Mouse (Mus musculus) liver, embryonic 16.5 days (tissue): ENCODE data around the gene Fam71e1. TPM values are rescaled to one million over a fixed set of nuclear protein-coding genes. Genes with fewer than 3 reads are reported as not detected.
A peak's percentile ranks its signal among the peaks of the same experiment; 100 is the strongest.

ENCODE experiments used
- ATAC-seq: fragments of 200-750 bp; cut with Nextera tagmentation; 2 replicates; pipeline ENCODE4 v1.8.0; 2017; ENCODE audit warnings: low read depth, mild to moderate bottlenecking, moderate number of reproducible peaks, moderate library complexity
- H3K27ac ChIP-seq: fragments of 300-500 bp; sonication (generic); 2 replicates; pipeline ENCODE4 v1.5.1; 2014; ENCODE audit warnings: mild to moderate bottlenecking, low read length
- H3K27me3 ChIP-seq: fragments of 300-500 bp; sonication (generic); 2 replicates; pipeline ENCODE4 v1.6.1; 2014; ENCODE audit warnings: low read depth, low read length, mixed read lengths; ENCODE audit not compliant: control insufficient read depth, insufficient read depth
- H3K36me3 ChIP-seq: fragments of 300-500 bp; sonication (generic); 2 replicates; pipeline ENCODE4 v1.6.1; 2014; ENCODE audit warnings: mild to moderate bottlenecking; ENCODE audit not compliant: control insufficient read depth, insufficient read depth
- H3K4me1 ChIP-seq: fragments of 300-500 bp; sonication (generic); 2 replicates; pipeline ENCODE4 v1.6.1; 2014; ENCODE audit warnings: low read depth, low read length, mixed read lengths; ENCODE audit not compliant: control insufficient read depth
- H3K4me2 ChIP-seq: fragments of 300-500 bp; sonication (generic); 2 replicates; pipeline ENCODE4 v1.6.1; 2014; ENCODE audit warnings: low read depth, low read length, mixed read lengths
- H3K4me3 ChIP-seq: fragments of 300-500 bp; sonication (generic); 2 replicates; pipeline ENCODE4 v1.5.1; 2014; ENCODE audit warnings: low read depth, mild to moderate bottlenecking, low read length
- H3K9ac ChIP-seq: fragments of 300-500 bp; sonication (generic); 2 replicates; pipeline ENCODE4 v1.6.1; 2014; ENCODE audit warnings: low read depth, low read length
- H3K9me3 ChIP-seq: fragments of 300-500 bp; sonication (generic); replicated peaks from 2 replicates; pipeline ENCODE4 v1.6.1; 2016; ENCODE audit warnings: low read length; ENCODE audit not compliant: control insufficient read depth
- WGBS: fragments of 180-500 bp; shearing (Covaris S2); extraction: QIAGEN DNeasy Blood & Tissue Kit; methylation state at CpG from one replicate; pipeline ENCODE4 v1.1.7; 2014; ENCODE audit not compliant: insufficient replicate concordance; 5-methylcytosine and 5-hydroxymethylcytosine counted together
- polyA plus RNA-seq: library from polyadenylated mRNA; unstranded; fragments of >200 nt; fragmentation: Nextera tagmentation; extraction: Ambion mirVana; gene quantifications from 2 replicates; pipeline ENCODE4 v1.2.1, GENCODE M21; 2015

The Fam71e1 gene
- polyA plus RNA-seq, 1 experiment from 2014 or later = 1.4 TPM

GRCm38 (mm10) chr7:44469677-44470675 lies 26.4 kb upstream of the Fam71e1 start:
- Histone ChIP-seq H3K4me1 (peaks cover 72% of the 10 kb centered on the region), H3K9ac (peak overlapping the region; percentile 96), H3K4me2 (peak overlapping the region; percentile 70), H3K9me3 (no peaks in the 10 kb centered on the region), H3K27ac (peak overlapping the region; percentile 90), H3K4me3 (peak overlapping the region; percentile 97), H3K27me3 (peaks cover 8% of the 10 kb centered on the region), H3K36me3 (peaks cover 8% of the 10 kb centered on the region)
- ATAC-seq = peak; percentile 51
- WGBS = 55% methylated on average over 16 of the region's 16 CpGs

GRCm38 (mm10) chr7:44470696-44471612 lies 25.4 kb upstream of the Fam71e1 start:
- Histone ChIP-seq H3K4me2 (peak overlapping the region; percentile 70), H3K9me3 (no peaks in the 10 kb centered on the region), H3K36me3 (peaks cover 8% of the 10 kb centered on the region), H3K27ac (peak overlapping the region; percentile 90), H3K4me3 (peak overlapping the region; percentile 97), H3K9ac (peak overlapping the region; percentile 96), H3K4me1 (peaks cover 65% of the 10 kb centered on the region), H3K27me3 (peaks cover 18% of the 10 kb centered on the region)
- ATAC-seq = no peak
- WGBS = 72% methylated on average over 16 of the region's 16 CpGs

DNA sequence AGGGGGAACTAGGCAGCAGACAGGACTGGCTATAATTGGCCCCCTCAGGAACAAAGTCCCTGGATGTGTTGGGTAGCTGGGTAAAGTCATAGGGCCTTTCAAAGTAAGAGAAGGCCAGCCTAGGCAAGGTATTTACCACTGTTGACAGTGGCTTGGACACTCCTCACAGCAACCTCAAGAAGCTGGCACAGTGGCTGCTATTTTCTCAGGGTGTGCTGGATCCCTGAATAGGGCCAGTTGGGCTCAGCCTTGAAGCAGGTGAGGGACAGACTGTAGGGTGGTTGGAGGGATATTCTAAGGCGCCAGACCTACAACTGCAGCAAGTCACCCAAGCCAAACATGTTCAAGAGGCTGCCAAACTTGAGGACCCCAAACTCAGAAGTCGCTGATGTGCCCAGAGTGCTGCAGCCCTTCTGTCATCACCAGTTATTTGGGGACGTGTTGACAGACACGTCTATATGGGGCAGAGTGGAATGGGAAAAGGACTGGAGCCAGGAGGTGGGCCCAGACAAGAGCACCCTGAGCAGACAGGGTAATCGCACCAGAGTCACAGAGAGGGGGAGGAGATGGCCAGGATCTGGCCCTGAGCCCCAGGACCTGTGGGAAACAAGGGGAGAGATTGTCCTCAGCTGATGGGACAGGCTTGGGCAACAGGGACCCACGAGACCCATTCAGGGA lies 24.4 kb upstream of the Fam71e1 start:
- Histone ChIP-seq H3K27me3 (peaks cover 23% of the 10 kb centered on the region), H3K9ac (peak overlapping the region; percentile 31; the same call in 1 of the 2 replicates), H3K4me3 (no peak overlapping the region), H3K9me3 (no peaks in the 10 kb centered on the region), H3K4me1 (peaks cover 56% of the 10 kb centered on the region), H3K36me3 (peaks cover 8% of the 10 kb centered on the region), H3K27ac (peak overlapping the region; percentile 90), H3K4me2 (no peak overlapping the region)
- 53% methylated on average over 6 of the region's 6 CpGs for WGBS
- ATAC-seq = no peak

- H3K4me3 ChIP-seq = no peak overlapping the region
- no peak overlapping the region for H3K4me2 ChIP-seq
- H3K27me3 ChIP-seq = peaks cover 27% of the 10 kb centered on the region
- H3K27ac ChIP-seq = 0 out of 2 replicates have a peak overlapping the region, but pooled peaks have one; percentile 53
- H3K4me1 ChIP-seq = peaks cover 51% of the 10 kb centered on the region
- WGBS = 36% methylated on average over 1 of the region's 1 CpGs
- no peak for ATAC-seq
- H3K9ac ChIP-seq = peak overlapping the region; percentile 20; the same call in 1 of the 2 replicates
- no peaks in the 10 kb centered on the region for H3K9me3 ChIP-seq
- peaks cover 8% of the 10 kb centered on the region for H3K36me3 ChIP-seq
Observed at GRCm38 (mm10) chr7:44472558-44472885, 23.9 kb upstream of the Fam71e1 start.

- Histone ChIP-seq H3K9ac (peak overlapping the region; percentile 51), H3K36me3 (peaks cover 8% of the 10 kb centered on the region), H3K4me3 (no peak overlapping the region), H3K9me3 (no peaks in the 10 kb centered on the region), H3K4me2 (no peak overlapping the region), H3K27ac (peak overlapping the region; percentile 53; the same call in 1 of the 2 replicates), H3K27me3 (peaks cover 32% of the 10 kb centered on the region), H3K4me1 (peaks cover 50% of the 10 kb centered on the region)
- WGBS = 33% methylated on average over 9 of the region's 9 CpGs
- ATAC-seq = no peak
Observed at GRCm38 (mm10) chr7:44472961-44473646, 23.3 kb upstream of the Fam71e1 start.

DNA sequence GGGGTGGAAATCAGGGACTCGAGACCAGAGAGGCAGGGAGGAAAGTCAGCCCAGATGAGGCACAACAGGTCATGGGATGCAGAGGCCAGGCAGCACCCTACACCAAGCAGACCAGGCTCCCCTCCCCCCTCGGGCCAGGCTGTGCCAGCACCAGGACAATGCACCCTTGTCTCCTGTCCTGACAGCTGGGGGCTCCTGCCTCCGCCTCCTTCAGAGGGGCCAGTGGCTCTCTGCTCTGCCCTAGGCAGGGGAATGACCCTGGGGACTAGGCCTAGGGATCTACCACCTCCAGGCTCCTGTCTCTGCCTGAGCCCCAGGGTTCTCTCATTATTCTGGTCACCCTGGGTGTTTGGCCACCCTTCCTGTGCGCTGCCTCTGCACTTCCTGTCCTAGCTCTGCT lies 22.0 kb upstream of the Fam71e1 start:
- H3K9ac ChIP-seq = no peak overlapping the region
- ATAC-seq = no peak
- 28% methylated on average over 4 of the region's 4 CpGs for WGBS

GRCm38 (mm10) chr7:44475046-44475614 lies 21.3 kb upstream of the Fam71e1 start:
- no peak overlapping the region for H3K4me2 ChIP-seq
- no peak overlapping the region for H3K4me3 ChIP-seq
- peaks cover 50% of the 10 kb centered on the region for H3K27me3 ChIP-seq
- peaks cover 33% of the 10 kb centered on the region for H3K4me1 ChIP-seq
- no peak for ATAC-seq
- H3K27ac ChIP-seq = no peak overlapping the region
- WGBS = 29% methylated on average over 5 of the region's 5 CpGs
- H3K9ac ChIP-seq = no peak overlapping the region
- H3K9me3 ChIP-seq = no peaks in the 10 kb centered on the region
- peaks cover 6% of the 10 kb centered on the region for H3K36me3 ChIP-seq

More for the DNA sequence above, 22.0 kb upstream of the Fam71e1 start:
- Histone ChIP-seq H3K9me3 (no peaks in the 10 kb centered on the region), H3K36me3 (peaks cover 7% of the 10 kb centered on the region), H3K4me1 (peaks cover 40% of the 10 kb centered on the region), H3K4me3 (no peak overlapping the region), H3K4me2 (no peak overlapping the region), H3K27ac (no peak overlapping the region), H3K27me3 (peaks cover 44% of the 10 kb centered on the region)
